25 mouse cellular contexts compared by ENCODE assay signal in the genomic region with DNA sequence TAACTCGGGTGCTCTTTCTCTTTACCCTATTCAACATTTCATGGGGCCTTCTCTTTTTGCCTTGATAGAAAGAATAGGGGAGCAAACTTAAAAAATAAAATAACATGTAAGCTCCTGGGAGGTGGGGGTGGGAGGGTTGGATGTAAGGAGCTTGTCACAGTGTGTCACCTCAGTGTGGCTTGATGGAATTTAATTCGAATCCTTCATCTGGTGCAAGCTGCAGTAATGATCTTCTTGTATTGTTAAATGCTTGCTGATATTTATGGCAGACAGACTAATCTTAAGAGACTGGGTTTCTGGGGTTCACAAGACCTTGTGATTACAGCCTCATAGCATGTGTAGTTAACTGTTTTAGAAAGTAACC.
A peak's percentile ranks its signal among the peaks of the same experiment; 100 is the strongest.
DNase-seq lines count a peak whose midpoint lies in the region; ATAC-seq and TF ChIP-seq lines count a peak whose summit lies in the region.
"Had no signal": no experiment of that assay in that cellular context is flagged by ENCODE, and none has a peak within 500 bp of the region (broad histone marks: within the 10 kb centered on the region; RNA-seq: fewer than 3 reads in every experiment).

No protein-coding gene starts in this region.

- no peak overlapping the region for H3K9ac ChIP-seq in forebrain, embryonic 16.5 days (replicated peaks; ENCODE audit: low read depth, low read length)
- H3K9ac ChIP-seq in forebrain, embryonic 13.5 days: no peak overlapping the region
- no peak overlapping the region for H3K9ac ChIP-seq in heart, adult 2 months (ENCODE audit: low read depth, low read length)
- H3K9ac ChIP-seq: embryonic facial prominence, embryonic 12.5 days; embryonic facial prominence, embryonic 15.5 days; hindbrain, embryonic 13.5 days; intestine, embryonic 15.5 days had no signal

- ATAC-seq in forebrain, embryonic 16.5 days: no peak
- no peak for ATAC-seq in forebrain, embryonic 13.5 days
- ATAC-seq: intestine, embryonic 15.5 days; Patski had no signal

- H3K36me3 ChIP-seq in forebrain, embryonic 10.5 days (replicated peaks): no peaks in the 10 kb centered on the region
- no peaks in the 10 kb centered on the region for H3K36me3 ChIP-seq in forebrain, embryonic 16.5 days (ENCODE audit: control insufficient read depth, insufficient read depth)
- H3K36me3 ChIP-seq in forebrain, embryonic 13.5 days (ENCODE audit: poor library complexity, severe bottlenecking): no peaks in the 10 kb centered on the region
- H3K36me3 ChIP-seq in limb, embryonic 10.5 days: no peaks in the 10 kb centered on the region
- H3K36me3 ChIP-seq in heart, adult 2 months (ENCODE audit: control insufficient read depth, insufficient read depth, low read length): peaks cover 6% of the 10 kb centered on the region
- H3K36me3 ChIP-seq: embryonic facial prominence, embryonic 12.5 days; embryonic facial prominence, embryonic 15.5 days; hindbrain, embryonic 10.5 days; hindbrain, embryonic 13.5 days; intestine, embryonic 15.5 days had no signal

- TF ChIP-seq EP300 in heart, adult 2 months (IDR thresholded peaks at IDR 0.05; ENCODE audit: insufficient read depth, low read depth, low read length): no peak

- 50% methylated on average over 2 of the region's 2 CpGs for WGBS in forebrain, embryonic 10.5 days
- WGBS in forebrain, embryonic 16.5 days: 1% methylated on average over 2 of the region's 2 CpGs
- 6% methylated on average over 2 of the region's 2 CpGs for WGBS in forebrain, embryonic 13.5 days
- WGBS in limb, embryonic 10.5 days: 81% methylated on average over 2 of the region's 2 CpGs
- WGBS in heart, adult 2 months: 74% methylated on average over 2 of the region's 2 CpGs

- no peaks in the 10 kb centered on the region for H3K79me2 ChIP-seq in heart, adult 2 months (replicated peaks; ENCODE audit: control insufficient read depth, insufficient read depth, low read length)

- no peak overlapping the region for H3K4me2 ChIP-seq in forebrain, embryonic 16.5 days (ENCODE audit: low read length)
- H3K4me2 ChIP-seq in forebrain, embryonic 13.5 days: peak overlapping the region; percentile 16; the same call in 1 of the 2 replicates
- H3K4me2 ChIP-seq: embryonic facial prominence, embryonic 12.5 days; embryonic facial prominence, embryonic 15.5 days; hindbrain, embryonic 13.5 days; intestine, embryonic 15.5 days had no signal

- TF ChIP-seq CTCF in heart, adult 2 months (IDR thresholded peaks at IDR 0.05): no peak

- DNase-seq in forebrain, embryonic 10.5 days (ENCODE audit: extremely low spot score, low spot score): no peak
- no peak for DNase-seq in limb, embryonic 10.5 days (ENCODE audit: low spot score)
- DNase-seq in retina, embryonic 14.5 days (ENCODE audit: low spot score): peak; percentile 30
- no peak for DNase-seq in heart, postnatal 10 days
- no peak for DNase-seq in spleen, adult 12 weeks (ENCODE audit: low spot score)
- DNase-seq in heart, adult 2 months: no peak
- DNase-seq: adrenal gland, postnatal 14 days; cerebellum, adult 11 months; cerebellum, adult 2 months; cerebellum, adult 9-11 months; cerebellum, postnatal 25 days; gastrocnemius, adult 2 months; gastrocnemius, postnatal 14 days; heart, adult 11 months; heart, postnatal 36 days; kidney, adult 11 months had no signal

- intact Hi-C loops in heart, postnatal 10 days (cut with DNase I): no loop called here
- intact Hi-C loops in heart, adult 2 months (cut with DNase I): no loop called here

- no peaks in the 10 kb centered on the region for H3K9me3 ChIP-seq in forebrain, embryonic 10.5 days
- no peaks in the 10 kb centered on the region for H3K9me3 ChIP-seq in forebrain, embryonic 16.5 days (ENCODE audit: control insufficient read depth, low read length)
- no peaks in the 10 kb centered on the region for H3K9me3 ChIP-seq in forebrain, embryonic 13.5 days (replicated peaks)
- H3K9me3 ChIP-seq in limb, embryonic 10.5 days (replicated peaks): no peaks in the 10 kb centered on the region
- H3K9me3 ChIP-seq: embryonic facial prominence, embryonic 12.5 days; embryonic facial prominence, embryonic 15.5 days; heart, embryonic 10.5 days; hindbrain, embryonic 10.5 days; hindbrain, embryonic 13.5 days; intestine, embryonic 15.5 days had no signal

- H3K4me3 ChIP-seq in forebrain, embryonic 10.5 days: no peak overlapping the region
- no peak overlapping the region for H3K4me3 ChIP-seq in forebrain, embryonic 16.5 days (replicated peaks; ENCODE audit: low read length)
- H3K4me3 ChIP-seq in forebrain, embryonic 13.5 days: no peak overlapping the region
- no peak overlapping the region for H3K4me3 ChIP-seq in limb, embryonic 10.5 days
- no peak overlapping the region for H3K4me3 ChIP-seq in heart, adult 2 months
- H3K4me3 ChIP-seq: embryonic facial prominence, embryonic 12.5 days; embryonic facial prominence, embryonic 15.5 days; gastrocnemius, adult 2 months; heart, embryonic 10.5 days; hindbrain, embryonic 10.5 days; hindbrain, embryonic 13.5 days; intestine, embryonic 15.5 days had no signal

- H3K27me3 ChIP-seq in forebrain, embryonic 10.5 days (ENCODE audit: poor library complexity, severe bottlenecking): peaks cover 78% of the 10 kb centered on the region
- no peaks in the 10 kb centered on the region; the same call in 1 of the 2 replicates for H3K27me3 ChIP-seq in forebrain, embryonic 16.5 days (replicated peaks; ENCODE audit: control insufficient read depth, insufficient read depth, low read length)
- H3K27me3 ChIP-seq in forebrain, embryonic 13.5 days: peaks cover 45% of the 10 kb centered on the region
- no peaks in the 10 kb centered on the region for H3K27me3 ChIP-seq in limb, embryonic 10.5 days (ENCODE audit: low read depth, poor library complexity, severe bottlenecking)
- no peaks in the 10 kb centered on the region for H3K27me3 ChIP-seq in heart, adult 2 months (ENCODE audit: control insufficient read depth, insufficient read depth, low read length)
- H3K27me3 ChIP-seq: embryonic facial prominence, embryonic 12.5 days; embryonic facial prominence, embryonic 15.5 days; hindbrain, embryonic 13.5 days; intestine, embryonic 15.5 days; Patski had no signal

- H3K27ac ChIP-seq in forebrain, embryonic 10.5 days: peak overlapping the region; percentile 6; the same call in 1 of the 2 replicates
- no peak overlapping the region for H3K27ac ChIP-seq in forebrain, embryonic 16.5 days (ENCODE audit: low read length)
- H3K27ac ChIP-seq in forebrain, embryonic 13.5 days: no peak overlapping the region
- H3K27ac ChIP-seq in limb, embryonic 10.5 days: peak overlapping the region; percentile 42; the same call in 1 of the 2 replicates
- H3K27ac ChIP-seq in heart, adult 2 months: no peak overlapping the region
- H3K27ac ChIP-seq: embryonic facial prominence, embryonic 12.5 days; embryonic facial prominence, embryonic 15.5 days; gastrocnemius, adult 2 months; heart, embryonic 10.5 days; hindbrain, embryonic 10.5 days; hindbrain, embryonic 13.5 days; intestine, embryonic 15.5 days had no signal

- peaks cover 34% of the 10 kb centered on the region for H3K4me1 ChIP-seq in forebrain, embryonic 10.5 days
- peaks cover 7% of the 10 kb centered on the region for H3K4me1 ChIP-seq in forebrain, embryonic 16.5 days (replicated peaks; ENCODE audit: control insufficient read depth, insufficient read depth, low read length)
- peaks cover 16% of the 10 kb centered on the region for H3K4me1 ChIP-seq in forebrain, embryonic 13.5 days
- H3K4me1 ChIP-seq in limb, embryonic 10.5 days: peaks cover 24% of the 10 kb centered on the region
- peaks cover 3% of the 10 kb centered on the region; the same call in 1 of the 2 replicates for H3K4me1 ChIP-seq in heart, adult 2 months (ENCODE audit: control insufficient read depth, insufficient read depth, low read length)
- H3K4me1 ChIP-seq: embryonic facial prominence, embryonic 12.5 days; embryonic facial prominence, embryonic 15.5 days; intestine, embryonic 15.5 days had no signal

- no peak for TF ChIP-seq POLR2A in heart, adult 2 months (IDR thresholded peaks at IDR 0.05; ENCODE audit: insufficient read depth, low read depth, low read length)

Comparison
In these comparisons a context has a peak if more than half of its experiments do, and no peak if none do; other contexts are left out.
1. H3K27ac ChIP-seq: peak in forebrain, embryonic 10.5 days (single experiment) and limb, embryonic 10.5 days (single experiment); none in forebrain, embryonic 16.5 days (single experiment), forebrain, embryonic 13.5 days (single experiment) and heart, adult 2 months (single experiment).